Mouse (Mus musculus) MEL (cell line): ENCODE measurements at regions not wholly inside any gene's neighbourhood (a gene's known extent, or its start where the extent isn't known, plus 50 kb on each side); places are given as distances from the start of the nearest gene placed in this dataset.

Experiments
- BHLHE40 ChIP-seq: IDR thresholded peaks from 2 replicates; pipeline ENCODE4 v1.6.1; 2012; ENCODE audit warnings: low read depth, mild to moderate bottlenecking, inconsistent platforms, low read length, improper control_type of control experiment, borderline replicate concordance
- CHD1 ChIP-seq: IDR thresholded peaks from 2 replicates; pipeline ENCODE4 v1.6.1; 2012; ENCODE audit warnings: low read depth, mild to moderate bottlenecking, inconsistent platforms, low read length, improper control_type of control experiment
- CHD2 ChIP-seq: IDR thresholded peaks from 2 replicates; pipeline ENCODE4 v1.6.1; 2011; ENCODE audit warnings: low read length, improper control_type of control experiment
- CTCF ChIP-seq, 3 experiments: IDR thresholded peaks in 2 of 3; conservative IDR thresholded peaks in 1 of 3; 2 replicates each; pipeline ENCODE4 v1.5.1; 2011 to 2012; ENCODE audit warnings: low read length in 3 of 3, low read depth in 2 of 3, mild to moderate bottlenecking in 2 of 3, improper control_type of control experiment in 1 of 3, inconsistent platforms in 1 of 3, mixed read lengths in 1 of 3, moderate library complexity in 1 of 3; ENCODE audit not compliant: control insufficient read depth in 1 of 3, insufficient read depth in 1 of 3, poor library complexity in 1 of 3, severe bottlenecking in 1 of 3
- EP300 ChIP-seq, 2 experiments: IDR thresholded peaks; 2 replicates each; pipeline ENCODE4 v1.6.1; 2011; ENCODE audit warnings: improper control_type of control experiment in 2 of 2, low read length in 2 of 2, low read depth in 1 of 2, mild to moderate bottlenecking in 1 of 2
- HCFC1 ChIP-seq: IDR thresholded peaks from 2 replicates; pipeline ENCODE4 v1.6.1; 2012; ENCODE audit warnings: low read depth, mild to moderate bottlenecking, inconsistent platforms, low read length, improper control_type of control experiment, moderate library complexity
- MAFK ChIP-seq: IDR thresholded peaks from 2 replicates; pipeline ENCODE4 v1.6.1; 2011; ENCODE audit warnings: low read depth, mild to moderate bottlenecking, low read length, improper control_type of control experiment, borderline replicate concordance
- MAZ ChIP-seq: IDR thresholded peaks from 2 replicates; pipeline ENCODE4 v1.6.1; 2012; ENCODE audit warnings: low read depth, mild to moderate bottlenecking, inconsistent platforms, low read length, improper control_type of control experiment
- POLR2A ChIP-seq, 2 experiments: IDR thresholded peaks; 2 replicates each; pipeline ENCODE4 v1.6.1; 2011 to 2012; ENCODE audit warnings: low read length in 2 of 2, mild to moderate bottlenecking in 2 of 2, control low read depth in 1 of 2, improper control_type of control experiment in 1 of 2, low read depth in 1 of 2, moderate library complexity in 1 of 2; ENCODE audit not compliant: control insufficient read depth in 1 of 2, insufficient read depth in 1 of 2, poor library complexity in 1 of 2
- SIN3A ChIP-seq: IDR thresholded peaks from 2 replicates; pipeline ENCODE4 v1.6.1; 2012; ENCODE audit warnings: low read length, improper control_type of control experiment, inconsistent platforms
- TBP ChIP-seq: IDR thresholded peaks from 2 replicates; pipeline ENCODE4 v1.8.0; 2011; ENCODE audit warnings: low read depth, low read length, improper control_type of control experiment
- UBTF ChIP-seq: IDR thresholded peaks from 2 replicates; pipeline ENCODE4 v1.6.1; 2012; ENCODE audit warnings: low read depth, mild to moderate bottlenecking, inconsistent platforms, low read length, improper control_type of control experiment, moderate library complexity, borderline replicate concordance; ENCODE audit not compliant: insufficient read depth
- ZNF384 ChIP-seq: IDR thresholded peaks from 2 replicates; pipeline ENCODE4 v1.6.1; 2012; ENCODE audit warnings: low read depth, mild to moderate bottlenecking, inconsistent platforms, low read length, improper control_type of control experiment

DNA sequence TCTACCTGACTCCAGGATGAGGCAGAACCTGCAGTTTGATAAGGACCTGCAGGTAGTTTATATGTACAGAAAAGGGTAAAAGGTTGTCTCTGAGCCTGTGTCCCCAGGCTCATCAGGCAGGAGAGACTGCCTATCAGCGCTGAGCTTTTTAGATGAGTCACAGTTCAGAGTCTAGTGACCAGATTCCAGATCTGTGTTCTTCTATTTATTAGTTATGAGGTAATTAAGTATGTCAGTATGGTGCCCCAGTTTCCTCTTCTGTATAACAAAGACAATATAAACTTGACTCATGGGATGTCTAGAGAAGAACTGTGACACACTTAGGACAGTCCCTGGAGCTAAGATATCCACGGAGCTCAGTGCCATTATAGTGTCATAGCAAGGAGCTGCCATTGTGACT lies 180.3 kb upstream of the Agbl1 start:
- TF ChIP-seq CHD2 (no peak), POLR2A (IDR thresholded peaks at IDR 0.05; ENCODE audit: control insufficient read depth in 1 of 2, insufficient read depth in 1 of 2, low read depth in 1 of 2, low read length in 2 of 2, poor library complexity in 1 of 2) (no peak), TBP (no peak), CHD1 (no peak), MAFK (no peak), CTCF (IDR thresholded peaks at IDR 0.05 in 2 of 3, conservative IDR thresholded peaks at IDR 0.05 in 1 of 3; ENCODE audit: control insufficient read depth in 1 of 3, insufficient read depth in 1 of 3, low read depth in 2 of 3, low read length in 3 of 3, poor library complexity in 1 of 3, severe bottlenecking in 1 of 3) (no peak), EP300 (IDR thresholded peaks at IDR 0.05; ENCODE audit: low read depth in 1 of 2, low read length in 2 of 2) (no peak), MAZ (no peak), ZNF384 (no peak), HCFC1 (no peak), BHLHE40 (no peak), UBTF (no peak), SIN3A (no peak)
